Mouse (Mus musculus): Measurements from ENCODE around the gene Cdk10. TPM values are rescaled to one million over a fixed set of nuclear protein-coding genes. Genes with fewer than 3 reads are reported as not detected.
"Not testable (repeated sequence)": the region's sequence is repeated elsewhere in the genome, so short reads cannot be mapped to it uniquely, and the experiment has no call there.

Gene Cdk10
- polyA plus RNA-seq, 1 experiment from 2014 or later = 43.1 TPM

GRCm38 (mm10) chr8:123197016-123197415, 27.6 kb upstream of the Cdk10 start:
- DNase-seq (ENCODE audit: low spot score); H3K4me3 ChIP-seq (ENCODE audit: low read depth, low read length); H3K4me2 ChIP-seq (ENCODE audit: low read length); H3K36me3 ChIP-seq (ENCODE audit: control insufficient read depth, insufficient read depth, low read length); H3K27ac ChIP-seq (ENCODE audit: low read depth, low read length); H3K4me1 ChIP-seq (ENCODE audit: control insufficient read depth, insufficient read depth, low read length); H3K9ac ChIP-seq (ENCODE audit: low read length); H3K27me3 ChIP-seq (replicated peaks; ENCODE audit: control insufficient read depth, insufficient read depth, low read length); H3K9me3 ChIP-seq (replicated peaks; ENCODE audit: control insufficient read depth, low read length); ATAC-seq: not testable (repeated sequence)
- 81% methylated on average over 5 of the region's 5 CpGs for WGBS

GRCm38 (mm10) chr8:123199864-123200263, 24.8 kb upstream of the Cdk10 start:
- Histone ChIP-seq H3K4me2 (ENCODE audit: low read length) (no peak overlapping the region), H3K27ac (ENCODE audit: low read depth, low read length) (no peak overlapping the region), H3K4me3 (ENCODE audit: low read depth, low read length) (no peak overlapping the region), H3K27me3 (replicated peaks; ENCODE audit: control insufficient read depth, insufficient read depth, low read length) (no peaks in the 10 kb centered on the region), H3K9ac (ENCODE audit: low read length) (no peak overlapping the region), H3K4me1 (ENCODE audit: control insufficient read depth, insufficient read depth, low read length) (no peaks in the 10 kb centered on the region), H3K36me3 (ENCODE audit: control insufficient read depth, insufficient read depth, low read length) (0 out of 2 replicates have a peak, but pooled peaks cover 5% of the 10 kb centered on the region), H3K9me3 (replicated peaks; ENCODE audit: control insufficient read depth, low read length) (no peaks in the 10 kb centered on the region)
- ATAC-seq (no peak), DNase-seq (ENCODE audit: low spot score) (no peak)
- WGBS = 77% methylated on average over 14 of the region's 14 CpGs

GRCm38 (mm10) chr8:123202288-123202687, 22.4 kb upstream of the Cdk10 start:
- Histone ChIP-seq H3K27ac (ENCODE audit: low read depth, low read length) (no peak overlapping the region), H3K27me3 (replicated peaks; ENCODE audit: control insufficient read depth, insufficient read depth, low read length) (no peaks in the 10 kb centered on the region), H3K36me3 (ENCODE audit: control insufficient read depth, insufficient read depth, low read length) (peaks cover 25% of the 10 kb centered on the region), H3K9me3 (replicated peaks; ENCODE audit: control insufficient read depth, low read length) (no peaks in the 10 kb centered on the region), H3K4me3 (ENCODE audit: low read depth, low read length) (no peak overlapping the region), H3K9ac (ENCODE audit: low read length) (0 out of 2 replicates have a peak overlapping the region, but pooled peaks have one; percentile 29), H3K4me1 (ENCODE audit: control insufficient read depth, insufficient read depth, low read length) (no peaks in the 10 kb centered on the region), H3K4me2 (ENCODE audit: low read length) (no peak overlapping the region)
- DNase-seq (ENCODE audit: low spot score) (peak; percentile 88), ATAC-seq (peak; percentile 42)
- WGBS = 24% methylated on average over 5 of the region's 5 CpGs

GRCm38 (mm10) chr8:123203571-123203970, 21.1 kb upstream of the Cdk10 start:
- H3K4me3 ChIP-seq (ENCODE audit: low read depth, low read length) = no peak overlapping the region
- no peak for ATAC-seq
- DNase-seq (ENCODE audit: low spot score) = no peak
- peaks cover 38% of the 10 kb centered on the region for H3K36me3 ChIP-seq (ENCODE audit: control insufficient read depth, insufficient read depth, low read length)
- no peaks in the 10 kb centered on the region for H3K9me3 ChIP-seq (replicated peaks; ENCODE audit: control insufficient read depth, low read length)
- H3K27ac ChIP-seq (ENCODE audit: low read depth, low read length) = no peak overlapping the region
- WGBS = 80% methylated on average over 3 of the region's 3 CpGs
- H3K9ac ChIP-seq (ENCODE audit: low read length) = no peak overlapping the region
- H3K4me2 ChIP-seq (ENCODE audit: low read length) = no peak overlapping the region
- H3K27me3 ChIP-seq (replicated peaks; ENCODE audit: control insufficient read depth, insufficient read depth, low read length) = no peaks in the 10 kb centered on the region
- H3K4me1 ChIP-seq (ENCODE audit: control insufficient read depth, insufficient read depth, low read length) = no peaks in the 10 kb centered on the region

- Histone ChIP-seq H3K9ac (ENCODE audit: low read length) (peak overlapping the region; percentile 97), H3K27ac (ENCODE audit: low read depth, low read length) (no peak overlapping the region)
- ATAC-seq = no peak
Observed at GRCm38 (mm10) chr8:123211876-123212275, 12.8 kb upstream of the Cdk10 start.

GRCm38 (mm10) chr8:123212321-123213117, 12.1 kb upstream of the Cdk10 start, which contains the start of the genes Chmp1a and Spata33:
Gene Chmp1a (minus strand): TSS chr8:123212763.
Gene Spata33 (plus strand): TSS chr8:123212832.
- peak; percentile 97 for ATAC-seq

More at GRCm38 (mm10) chr8:123211876-123212275, 12.8 kb upstream of the Cdk10 start:
- WGBS = 55% methylated on average over 10 of the region's 10 CpGs
- Histone ChIP-seq H3K4me2 (ENCODE audit: low read length) (peak overlapping the region; percentile 92), H3K36me3 (ENCODE audit: control insufficient read depth, insufficient read depth, low read length) (peaks cover 36% of the 10 kb centered on the region), H3K9me3 (replicated peaks; ENCODE audit: control insufficient read depth, low read length) (no peaks in the 10 kb centered on the region), H3K27me3 (replicated peaks; ENCODE audit: control insufficient read depth, insufficient read depth, low read length) (no peaks in the 10 kb centered on the region), H3K4me1 (ENCODE audit: control insufficient read depth, insufficient read depth, low read length) (peaks cover 10% of the 10 kb centered on the region), H3K4me3 (ENCODE audit: low read depth, low read length) (peak overlapping the region; percentile 98)
- DNase-seq (ENCODE audit: low spot score) = no peak

GRCm38 (mm10) chr8:123213118-123213772, 11.4 kb upstream of the Cdk10 start:
- Histone ChIP-seq H3K36me3 (ENCODE audit: control insufficient read depth, insufficient read depth, low read length) (peaks cover 22% of the 10 kb centered on the region), H3K27ac (ENCODE audit: low read depth, low read length) (peak overlapping the region; percentile 48; the same call in 1 of the 2 replicates), H3K4me1 (ENCODE audit: control insufficient read depth, insufficient read depth, low read length) (peaks cover 10% of the 10 kb centered on the region), H3K27me3 (replicated peaks; ENCODE audit: control insufficient read depth, insufficient read depth, low read length) (no peaks in the 10 kb centered on the region), H3K9me3 (replicated peaks; ENCODE audit: control insufficient read depth, low read length) (no peaks in the 10 kb centered on the region), H3K9ac (ENCODE audit: low read length) (peak overlapping the region; percentile 59), H3K4me2 (ENCODE audit: low read length) (peak overlapping the region; percentile 92), H3K4me3 (ENCODE audit: low read depth, low read length) (peak overlapping the region; percentile 98)
- ATAC-seq (no peak; the same call in 1 of the 2 replicates), DNase-seq (ENCODE audit: low spot score) (no peak)
- WGBS = 19% methylated on average over 22 of the region's 22 CpGs

More at GRCm38 (mm10) chr8:123212321-123213117, 12.1 kb upstream of the Cdk10 start, which contains the start of the genes Chmp1a and Spata33:
- DNase-seq (ENCODE audit: low spot score) = peak; percentile 95
- peak within 1 kb of the TSS; percentile 92 for H3K4me2 ChIP-seq (ENCODE audit: low read length)
- peak within 1 kb of the TSS; percentile 97 for H3K9ac ChIP-seq (ENCODE audit: low read length)
- no peaks in the 10 kb centered on the region for H3K9me3 ChIP-seq (replicated peaks; ENCODE audit: control insufficient read depth, low read length)
- H3K27me3 ChIP-seq (replicated peaks; ENCODE audit: control insufficient read depth, insufficient read depth, low read length) = no peaks in the 10 kb centered on the region
- H3K4me3 ChIP-seq (ENCODE audit: low read depth, low read length) = peak within 1 kb of the TSS; percentile 98
- peaks cover 29% of the 10 kb centered on the region for H3K36me3 ChIP-seq (ENCODE audit: control insufficient read depth, insufficient read depth, low read length)
- WGBS = 2% methylated on average over 65 of the region's 76 CpGs
- peak within 1 kb of the TSS; percentile 48; the same call in 1 of the 2 replicates for H3K27ac ChIP-seq (ENCODE audit: low read depth, low read length)
- peaks cover 10% of the 10 kb centered on the region for H3K4me1 ChIP-seq (ENCODE audit: control insufficient read depth, insufficient read depth, low read length)

GRCm38 (mm10) chr8:123215430-123215829, 9.2 kb upstream of the Cdk10 start:
- DNase-seq (ENCODE audit: low spot score) (no peak), ATAC-seq (no peak)
- H3K4me2 ChIP-seq (ENCODE audit: low read length) = no peak overlapping the region
- WGBS = 80% methylated on average over 3 of the region's 3 CpGs
- H3K27me3 ChIP-seq (replicated peaks; ENCODE audit: control insufficient read depth, insufficient read depth, low read length) = no peaks in the 10 kb centered on the region
- H3K9ac ChIP-seq (ENCODE audit: low read length) = no peak overlapping the region
- H3K27ac ChIP-seq (ENCODE audit: low read depth, low read length) = no peak overlapping the region
- peaks cover 10% of the 10 kb centered on the region for H3K4me1 ChIP-seq (ENCODE audit: control insufficient read depth, insufficient read depth, low read length)
- no peak overlapping the region for H3K4me3 ChIP-seq (ENCODE audit: low read depth, low read length)
- peaks cover 3% of the 10 kb centered on the region; the same call in 1 of the 2 replicates for H3K36me3 ChIP-seq (ENCODE audit: control insufficient read depth, insufficient read depth, low read length)
- no peaks in the 10 kb centered on the region for H3K9me3 ChIP-seq (replicated peaks; ENCODE audit: control insufficient read depth, low read length)

Data from forebrain, embryonic 14.5 days (tissue).